Comparison of ENCODE assay signal across 1 mouse cellular context in the genomic region with DNA sequence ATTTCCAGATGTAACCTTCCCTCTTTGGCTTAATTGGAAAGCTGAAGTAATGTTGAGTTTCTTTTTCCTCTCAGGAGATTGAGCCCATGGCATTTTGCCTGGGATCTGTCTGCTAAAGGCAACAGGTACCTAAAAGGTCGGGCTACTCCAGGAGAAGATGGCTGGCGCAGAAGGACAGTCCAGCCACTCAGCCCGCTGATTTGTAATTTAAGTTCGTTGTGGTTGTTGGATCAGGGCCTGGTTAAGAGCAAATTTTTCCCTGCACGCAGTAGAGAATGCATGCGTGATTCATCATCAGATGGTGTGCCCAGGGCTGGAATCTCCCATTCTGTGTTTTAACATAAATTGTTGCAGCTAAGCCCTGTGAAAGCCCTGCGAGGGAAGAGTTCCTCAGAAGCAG.
TF ChIP-seq lines count a peak whose summit lies in the region.

No protein-coding gene starts in this region.

TF ChIP-seq in myocyte, 11 proteins besides CTCF, POLR2A, EP300 and RAD21:
- TF ChIP-seq SRF (IDR thresholded peaks at IDR 0.05; ENCODE audit: control insufficient read depth, insufficient read length, low read depth), result no peak
- no peak for TF ChIP-seq TCF3 (IDR thresholded peaks at IDR 0.05; ENCODE audit: insufficient read length, low read depth)
- TF ChIP-seq POLR2AphosphoS2 (IDR thresholded peaks at IDR 0.05; ENCODE audit: insufficient read length, low read depth), result no peak
- no peak for TF ChIP-seq MYOG (IDR thresholded peaks at IDR 0.05; ENCODE audit: control insufficient read depth in 1 of 3, insufficient read depth in 1 of 3, insufficient read length in 2 of 3, low read depth in 2 of 3)
- no peak for TF ChIP-seq USF1 (IDR thresholded peaks at IDR 0.05; ENCODE audit: low read depth)
- no peak for TF ChIP-seq TCF12 (IDR thresholded peaks at IDR 0.05; ENCODE audit: insufficient read depth, poor library complexity, severe bottlenecking)
